Mouse (Mus musculus): ENCODE measurements around the gene Slc17a4.

- TF ChIP-seq EP300 (optimal IDR thresholded peaks at IDR 0.05) (no peak), CTCF (IDR thresholded peaks at IDR 0.05; ENCODE audit: low read depth) (no peak)
These were observed 44.8 kb downstream of the Slc17a4 start for GRCm38 (mm10) chr13:23869996-23870395.

Data from stomach, postnatal 0 days (tissue).